Mouse (Mus musculus): Measurements from ENCODE around the gene Cdk5rap2. TPM values are rescaled to one million over a fixed set of nuclear protein-coding genes. Genes with fewer than 3 reads are reported as not detected.

Cdk5rap2 gene
- 13.4 and 14.8 TPM in 2 replicates for polyA plus RNA-seq (2015; fragmentation: Nextera tagmentation; extraction: Ambion mirVana)

DNA sequence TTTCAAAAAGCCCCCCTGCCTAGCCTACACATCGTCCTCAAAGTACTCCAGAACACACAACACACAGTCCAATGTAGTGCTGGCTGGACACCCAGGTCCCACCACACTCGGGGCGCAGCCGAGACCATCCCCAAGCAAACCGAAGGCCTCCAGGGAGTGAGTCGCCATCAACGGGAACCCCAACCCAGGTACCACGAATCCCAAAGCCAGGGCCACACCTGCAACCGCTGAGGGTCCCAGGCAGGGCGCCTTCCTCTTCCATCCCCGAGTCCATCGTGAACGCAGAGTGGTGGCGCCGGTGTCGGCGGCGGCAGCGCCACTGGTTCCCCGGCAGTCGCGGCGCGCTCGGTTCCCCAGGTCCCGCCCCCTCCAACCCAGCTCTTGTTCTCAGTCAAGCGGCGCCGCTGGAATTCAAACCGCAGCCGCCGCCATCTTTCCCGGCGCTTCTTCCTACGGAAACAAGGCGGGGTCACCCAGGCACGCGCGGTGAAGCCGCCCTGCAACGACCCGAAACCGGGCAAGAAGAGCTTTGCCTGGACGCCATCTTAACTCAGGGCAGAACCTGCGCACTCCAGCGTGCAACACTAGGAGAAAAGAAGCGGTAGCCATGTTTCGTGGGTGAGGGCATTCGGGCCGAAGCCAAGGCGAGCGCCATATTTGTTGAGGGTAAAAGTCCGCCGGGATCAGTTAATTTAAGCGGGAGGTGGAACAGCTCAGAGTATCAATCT is at the start of gene Cdk5rap2:
Gene Cdk5rap2 (minus strand): TSS at position 450 of the 728 bp plus-strand sequence.
- Histone ChIP-seq H3K9ac (ENCODE audit: low read length) (peak within 1 kb of the TSS; percentile 84), H3K4me1 (ENCODE audit: control insufficient read depth, insufficient read depth, low read length) (peaks cover 8% of the 10 kb centered on the region), H3K27ac (ENCODE audit: low read length) (peak within 1 kb of the TSS; percentile 26), H3K27me3 (ENCODE audit: control insufficient read depth, insufficient read depth, low read length) (no peaks in the 10 kb centered on the region), H3K36me3 (ENCODE audit: control insufficient read depth, insufficient read depth, low read length) (no peaks in the 10 kb centered on the region), H3K4me2 (ENCODE audit: low read depth, low read length) (peak within 1 kb of the TSS; percentile 73), H3K9me3 (replicated peaks; ENCODE audit: control insufficient read depth, low read length) (no peaks in the 10 kb centered on the region), H3K4me3 (replicated peaks; ENCODE audit: low read length) (peak within 1 kb of the TSS; percentile 80)
- under 1% methylated on average over 55 of the region's 55 CpGs for WGBS
- ATAC-seq (ENCODE audit: insufficient read depth, low FRiP score): peak; percentile 99

DNA sequence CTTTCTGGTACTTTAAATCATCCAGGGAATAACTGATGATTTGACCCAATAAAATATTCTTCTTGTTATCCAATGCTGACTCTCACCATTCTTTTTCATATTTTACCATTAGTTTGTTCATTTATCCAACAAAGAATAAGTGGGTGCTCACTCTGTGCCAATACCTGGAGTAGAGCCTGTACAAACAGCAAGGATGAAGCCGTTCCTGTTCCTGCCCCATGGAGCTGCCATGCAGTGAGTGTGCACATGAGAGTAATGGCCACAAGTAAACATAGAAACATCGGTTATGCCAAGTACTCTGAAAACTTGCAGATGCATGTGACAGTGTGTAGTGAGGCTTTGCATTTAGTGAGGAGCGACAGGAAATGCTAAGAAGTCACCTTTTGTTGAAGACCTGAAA is 41.9 kb upstream of the Cdk5rap2 start:
- WGBS: 70% methylated on average over 3 of the region's 3 CpGs
- ATAC-seq (ENCODE audit: insufficient read depth, low FRiP score): no peak
- no peak overlapping the region for H3K27ac ChIP-seq (ENCODE audit: low read length)
- H3K27me3 ChIP-seq (ENCODE audit: control insufficient read depth, insufficient read depth, low read length): no peaks in the 10 kb centered on the region
- H3K9ac ChIP-seq (ENCODE audit: low read length): no peak overlapping the region
- no peaks in the 10 kb centered on the region for H3K4me1 ChIP-seq (ENCODE audit: control insufficient read depth, insufficient read depth, low read length)
- H3K9me3 ChIP-seq (replicated peaks; ENCODE audit: control insufficient read depth, low read length): no peaks in the 10 kb centered on the region
- no peak overlapping the region for H3K4me2 ChIP-seq (ENCODE audit: low read depth, low read length)
- H3K4me3 ChIP-seq (replicated peaks; ENCODE audit: low read length): no peak overlapping the region
- H3K36me3 ChIP-seq (ENCODE audit: control insufficient read depth, insufficient read depth, low read length): no peaks in the 10 kb centered on the region

DNA sequence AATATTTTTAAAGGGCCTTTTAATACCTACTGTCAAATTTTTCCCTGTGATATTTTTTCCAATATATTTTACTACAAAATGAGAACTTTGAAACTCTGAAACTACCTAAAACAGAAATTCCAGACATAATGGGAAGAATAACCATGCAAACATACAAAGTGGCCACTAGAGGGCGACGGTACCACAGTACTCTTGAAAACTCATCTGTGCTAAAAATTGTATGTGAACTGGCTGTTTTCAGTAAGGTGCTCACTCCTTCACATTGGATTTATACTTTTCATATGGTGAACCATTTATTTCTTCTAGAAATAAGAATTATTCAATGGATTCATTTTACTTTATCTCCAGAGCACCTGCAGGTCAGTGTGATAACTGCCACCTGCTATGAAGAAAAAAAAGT is 41.5 kb upstream of the Cdk5rap2 start:
- no peak overlapping the region for H3K9ac ChIP-seq (ENCODE audit: low read length)
- ATAC-seq (ENCODE audit: insufficient read depth, low FRiP score): no peak
- H3K4me3 ChIP-seq (replicated peaks; ENCODE audit: low read length): no peak overlapping the region
- H3K4me1 ChIP-seq (ENCODE audit: control insufficient read depth, insufficient read depth, low read length): no peaks in the 10 kb centered on the region
- no peak overlapping the region for H3K4me2 ChIP-seq (ENCODE audit: low read depth, low read length)
- no peak overlapping the region for H3K27ac ChIP-seq (ENCODE audit: low read length)
- no peaks in the 10 kb centered on the region for H3K9me3 ChIP-seq (replicated peaks; ENCODE audit: control insufficient read depth, low read length)
- H3K27me3 ChIP-seq (ENCODE audit: control insufficient read depth, insufficient read depth, low read length): no peaks in the 10 kb centered on the region
- 1% methylated on average over 2 of the region's 2 CpGs for WGBS
- no peaks in the 10 kb centered on the region for H3K36me3 ChIP-seq (ENCODE audit: control insufficient read depth, insufficient read depth, low read length)

DNA sequence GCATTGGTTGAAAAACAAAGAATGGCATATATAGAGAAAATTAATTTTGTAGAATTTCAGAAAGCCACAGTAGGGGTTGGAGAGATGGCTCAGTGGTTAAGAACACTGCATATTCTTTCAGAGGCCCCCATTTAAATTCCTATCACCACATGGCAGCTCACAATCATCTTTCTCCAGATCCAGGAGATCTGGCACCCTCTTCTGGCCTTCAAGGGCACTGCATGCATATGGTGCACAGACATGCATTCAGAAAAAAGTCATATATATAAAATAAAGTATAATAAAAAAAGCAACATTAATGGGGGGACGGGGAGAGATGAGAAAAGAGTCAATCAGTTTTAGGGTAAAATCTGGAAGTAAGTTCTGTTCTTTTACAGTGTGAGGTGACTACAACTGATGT is 39.4 kb upstream of the Cdk5rap2 start:
- Histone ChIP-seq H3K36me3 (ENCODE audit: control insufficient read depth, insufficient read depth, low read length) (no peaks in the 10 kb centered on the region), H3K4me2 (ENCODE audit: low read depth, low read length) (no peak overlapping the region), H3K4me3 (replicated peaks; ENCODE audit: low read length) (no peak overlapping the region), H3K27me3 (ENCODE audit: control insufficient read depth, insufficient read depth, low read length) (no peaks in the 10 kb centered on the region), H3K9ac (ENCODE audit: low read length) (no peak overlapping the region), H3K4me1 (ENCODE audit: control insufficient read depth, insufficient read depth, low read length) (no peaks in the 10 kb centered on the region), H3K9me3 (replicated peaks; ENCODE audit: control insufficient read depth, low read length) (no peaks in the 10 kb centered on the region), H3K27ac (ENCODE audit: low read length) (no peak overlapping the region)
- 91% methylated on average over 1 of the region's 1 CpGs for WGBS
- no peak for ATAC-seq (ENCODE audit: insufficient read depth, low FRiP score)

DNA sequence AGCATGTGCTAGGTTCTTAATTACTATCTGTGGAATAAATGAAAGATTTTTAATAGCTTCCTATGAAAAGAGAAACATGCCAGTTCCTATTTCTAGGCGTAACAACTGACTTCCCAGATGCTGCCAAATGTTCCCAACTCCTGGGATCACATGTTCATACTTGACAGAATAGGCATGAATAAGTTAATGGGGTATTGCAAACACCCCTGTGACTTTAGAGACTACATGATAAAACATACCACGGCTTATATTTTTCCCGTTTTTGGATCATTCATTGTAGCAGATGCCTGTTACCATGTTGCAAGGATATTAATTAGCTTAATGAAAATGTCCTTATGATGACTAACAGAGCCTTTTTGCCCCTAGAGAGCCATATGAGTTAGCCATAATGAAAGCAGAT is 36.5 kb upstream of the Cdk5rap2 start:
- no peak overlapping the region for H3K4me2 ChIP-seq (ENCODE audit: low read depth, low read length)
- WGBS: 85% methylated on average over 3 of the region's 3 CpGs
- H3K9me3 ChIP-seq (replicated peaks; ENCODE audit: control insufficient read depth, low read length): no peaks in the 10 kb centered on the region
- H3K36me3 ChIP-seq (ENCODE audit: control insufficient read depth, insufficient read depth, low read length): no peaks in the 10 kb centered on the region
- no peaks in the 10 kb centered on the region for H3K27me3 ChIP-seq (ENCODE audit: control insufficient read depth, insufficient read depth, low read length)
- H3K4me3 ChIP-seq (replicated peaks; ENCODE audit: low read length): no peak overlapping the region
- no peak for ATAC-seq (ENCODE audit: insufficient read depth, low FRiP score)
- no peak overlapping the region for H3K27ac ChIP-seq (ENCODE audit: low read length)
- no peaks in the 10 kb centered on the region for H3K4me1 ChIP-seq (ENCODE audit: control insufficient read depth, insufficient read depth, low read length)
- H3K9ac ChIP-seq (ENCODE audit: low read length): no peak overlapping the region

DNA sequence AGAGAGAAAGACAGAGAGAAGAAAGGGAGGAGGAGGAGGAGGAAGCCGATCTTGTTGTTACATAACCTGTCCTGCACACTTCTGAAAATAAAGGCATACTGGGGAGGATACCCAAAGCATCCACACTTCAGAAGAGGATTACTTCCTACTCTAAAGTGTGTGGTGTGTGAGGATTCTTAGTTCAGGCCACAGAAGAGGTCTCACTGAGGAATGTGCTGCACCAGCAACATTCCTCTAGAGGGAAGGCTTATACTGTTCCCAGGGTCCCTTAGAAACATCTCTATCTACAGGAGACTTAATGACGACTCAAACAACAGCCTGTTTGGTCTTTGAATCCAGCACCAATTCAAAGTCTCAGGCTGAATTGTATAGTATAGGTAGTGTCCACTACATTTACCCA is 10.0 kb upstream of the Cdk5rap2 start:
- no peaks in the 10 kb centered on the region for H3K4me1 ChIP-seq (ENCODE audit: control insufficient read depth, insufficient read depth, low read length)
- no peaks in the 10 kb centered on the region for H3K27me3 ChIP-seq (ENCODE audit: control insufficient read depth, insufficient read depth, low read length)
- no peak overlapping the region for H3K4me2 ChIP-seq (ENCODE audit: low read depth, low read length)
- H3K9ac ChIP-seq (ENCODE audit: low read length): no peak overlapping the region
- no peak overlapping the region for H3K4me3 ChIP-seq (replicated peaks; ENCODE audit: low read length)
- ATAC-seq (ENCODE audit: insufficient read depth, low FRiP score): no peak
- H3K9me3 ChIP-seq (replicated peaks; ENCODE audit: control insufficient read depth, low read length): no peaks in the 10 kb centered on the region
- H3K36me3 ChIP-seq (ENCODE audit: control insufficient read depth, insufficient read depth, low read length): no peaks in the 10 kb centered on the region
- H3K27ac ChIP-seq (ENCODE audit: low read length): no peak overlapping the region
- WGBS: 60% methylated on average over 2 of the region's 2 CpGs

DNA sequence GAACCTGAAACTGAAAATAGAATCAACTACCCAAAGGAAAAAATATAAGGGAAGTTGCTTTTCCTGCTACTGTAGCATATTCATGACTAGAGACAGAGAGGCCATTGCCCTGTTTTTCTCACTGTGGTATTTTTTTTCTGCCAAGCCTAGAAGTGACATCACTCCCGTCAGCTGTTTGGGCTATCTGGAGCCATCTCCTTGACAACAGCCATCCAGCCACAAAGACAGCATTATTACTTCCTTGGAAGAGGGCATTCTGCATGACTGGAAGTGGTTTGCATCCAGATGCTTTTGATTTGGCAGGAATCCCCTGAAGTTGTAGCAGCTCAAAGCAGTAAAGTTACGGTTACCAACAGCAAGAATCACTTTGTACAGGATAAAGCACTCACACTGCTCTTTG is 1.9 kb upstream of the Cdk5rap2 start:
- H3K4me1 ChIP-seq (ENCODE audit: control insufficient read depth, insufficient read depth, low read length): peaks cover 8% of the 10 kb centered on the region
- H3K9ac ChIP-seq (ENCODE audit: low read length): no peak overlapping the region
- no peak overlapping the region for H3K4me3 ChIP-seq (replicated peaks; ENCODE audit: low read length)
- H3K4me2 ChIP-seq (ENCODE audit: low read depth, low read length): no peak overlapping the region
- ATAC-seq (ENCODE audit: insufficient read depth, low FRiP score): no peak
- H3K36me3 ChIP-seq (ENCODE audit: control insufficient read depth, insufficient read depth, low read length): no peaks in the 10 kb centered on the region
- H3K9me3 ChIP-seq (replicated peaks; ENCODE audit: control insufficient read depth, low read length): no peaks in the 10 kb centered on the region
- no peaks in the 10 kb centered on the region for H3K27me3 ChIP-seq (ENCODE audit: control insufficient read depth, insufficient read depth, low read length)
- H3K27ac ChIP-seq (ENCODE audit: low read length): no peak overlapping the region
- WGBS: 65% methylated on average over 2 of the region's 2 CpGs

DNA sequence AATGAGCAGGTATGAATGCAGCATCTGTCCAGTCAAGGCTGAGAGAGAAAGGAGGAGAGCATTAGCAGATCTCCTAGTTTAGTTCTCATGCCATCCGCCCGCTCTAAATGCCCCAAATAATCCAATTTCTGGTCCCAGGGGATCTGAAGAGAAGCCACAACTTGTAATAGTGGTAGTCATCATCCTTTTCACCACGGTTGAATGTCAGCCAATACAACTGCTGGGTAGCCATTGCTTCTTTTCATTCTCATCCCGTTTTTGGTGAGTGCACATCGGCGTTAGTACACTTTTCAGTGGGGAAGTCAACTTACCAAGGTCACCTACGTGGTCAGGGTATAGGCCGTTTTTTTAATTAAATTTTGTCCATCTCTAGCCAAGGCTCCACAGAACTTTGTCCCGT is 787 bp downstream of the Cdk5rap2 start:
- Histone ChIP-seq H3K9ac (ENCODE audit: low read length) (peak overlapping the region; percentile 84), H3K27me3 (ENCODE audit: control insufficient read depth, insufficient read depth, low read length) (no peaks in the 10 kb centered on the region), H3K4me1 (ENCODE audit: control insufficient read depth, insufficient read depth, low read length) (peaks cover 8% of the 10 kb centered on the region), H3K4me3 (replicated peaks; ENCODE audit: low read length) (peak overlapping the region; percentile 80), H3K27ac (ENCODE audit: low read length) (peak overlapping the region; percentile 13; the same call in 1 of the 2 replicates), H3K4me2 (ENCODE audit: low read depth, low read length) (peak overlapping the region; percentile 73), H3K36me3 (ENCODE audit: control insufficient read depth, insufficient read depth, low read length) (no peaks in the 10 kb centered on the region), H3K9me3 (replicated peaks; ENCODE audit: control insufficient read depth, low read length) (no peaks in the 10 kb centered on the region)
- ATAC-seq (ENCODE audit: insufficient read depth, low FRiP score): no peak
- WGBS: 24% methylated on average over 9 of the region's 9 CpGs

DNA sequence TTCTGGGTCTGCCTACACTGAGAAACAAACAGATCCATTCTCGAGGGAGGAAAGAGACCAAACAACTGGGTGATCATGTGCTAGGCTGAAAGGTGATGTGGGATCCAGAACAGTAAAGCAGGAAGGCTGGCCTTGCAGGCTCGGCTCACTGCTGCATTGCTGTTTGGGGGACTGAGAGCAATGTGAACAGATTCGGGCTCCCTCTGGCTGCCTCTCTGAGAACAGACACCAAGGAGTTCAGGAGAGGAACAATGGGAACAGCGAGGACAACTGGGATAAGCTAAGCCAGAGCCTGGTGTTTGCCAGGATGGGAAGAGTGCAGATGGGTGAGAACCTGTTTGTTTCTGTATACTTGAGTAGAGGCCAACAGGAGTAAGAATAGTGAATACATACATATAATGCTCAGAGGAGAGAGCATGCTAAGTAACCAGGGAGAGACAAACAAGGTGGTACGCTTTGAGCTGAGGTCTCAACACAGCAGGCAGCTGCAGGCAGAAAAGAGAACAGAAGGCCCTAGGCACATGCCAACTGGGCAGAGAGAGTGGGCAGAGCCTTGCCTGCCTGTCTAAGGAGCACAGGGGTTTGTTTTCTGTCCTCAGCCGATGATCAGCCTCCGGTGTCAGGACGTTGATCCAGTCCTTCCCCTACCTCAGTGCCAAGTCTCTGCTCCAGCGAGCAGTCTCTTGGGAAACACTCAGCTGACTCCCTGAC is 8.0 kb downstream of the Cdk5rap2 start:
- H3K4me3 ChIP-seq (replicated peaks; ENCODE audit: low read length): no peak overlapping the region
- 0 out of 2 replicates have a peak, but pooled peaks have one; percentile 50 for ATAC-seq (ENCODE audit: insufficient read depth, low FRiP score)
- H3K9me3 ChIP-seq (replicated peaks; ENCODE audit: control insufficient read depth, low read length): no peaks in the 10 kb centered on the region
- H3K4me1 ChIP-seq (ENCODE audit: control insufficient read depth, insufficient read depth, low read length): no peaks in the 10 kb centered on the region
- peaks cover 5% of the 10 kb centered on the region; the same call in 1 of the 2 replicates for H3K36me3 ChIP-seq (ENCODE audit: control insufficient read depth, insufficient read depth, low read length)
- no peak overlapping the region for H3K27ac ChIP-seq (ENCODE audit: low read length)
- WGBS: 66% methylated on average over 9 of the region's 9 CpGs
- H3K4me2 ChIP-seq (ENCODE audit: low read depth, low read length): no peak overlapping the region
- H3K9ac ChIP-seq (ENCODE audit: low read length): no peak overlapping the region
- H3K27me3 ChIP-seq (ENCODE audit: control insufficient read depth, insufficient read depth, low read length): no peaks in the 10 kb centered on the region

Data from stomach, embryonic 16.5 days (tissue).